Mouse (Mus musculus): Measurements from ENCODE around the gene Tyrobp. TPM values are rescaled to one million over a fixed set of nuclear protein-coding genes. Genes with fewer than 3 reads are reported as not detected.
A peak's percentile ranks its signal among the peaks of the same experiment; 100 is the strongest.

Gene Tyrobp
- polyA plus RNA-seq (2014; fragmentation: Nextera tagmentation; extraction: Ambion mirVana), result 19.3 and 23.1 TPM in 2 replicates

- Histone ChIP-seq H3K27me3 (ENCODE audit: control insufficient read depth, insufficient read depth, low read length) (no peaks in the 10 kb centered on the region), H3K9ac (ENCODE audit: low read depth, low read length) (no peak within 1 kb of the TSS), H3K4me2 (replicated peaks; ENCODE audit: low read depth, low read length) (no peak within 1 kb of the TSS), H3K9me3 (ENCODE audit: control insufficient read depth, low read length) (no peaks in the 10 kb centered on the region), H3K4me1 (replicated peaks; ENCODE audit: control insufficient read depth, insufficient read depth, low read length) (no peaks in the 10 kb centered on the region), H3K4me3 (ENCODE audit: low read depth, low read length) (no peak within 1 kb of the TSS), H3K27ac (ENCODE audit: low read depth, low read length) (no peak within 1 kb of the TSS), H3K36me3 (ENCODE audit: control insufficient read depth, insufficient read depth, low read length) (no peaks in the 10 kb centered on the region)
- 80% methylated on average over 5 of the region's 5 CpGs for WGBS
- no peak for ATAC-seq (ENCODE audit: low FRiP score)
- DNase-seq (ENCODE audit: low spot score), result no peak
Measured at GRCm38 (mm10) chr7:30413596-30413995, at the start of gene Tyrobp. Gene Tyrobp, plus strand, starts transcription at chr7:30413760.

DNA sequence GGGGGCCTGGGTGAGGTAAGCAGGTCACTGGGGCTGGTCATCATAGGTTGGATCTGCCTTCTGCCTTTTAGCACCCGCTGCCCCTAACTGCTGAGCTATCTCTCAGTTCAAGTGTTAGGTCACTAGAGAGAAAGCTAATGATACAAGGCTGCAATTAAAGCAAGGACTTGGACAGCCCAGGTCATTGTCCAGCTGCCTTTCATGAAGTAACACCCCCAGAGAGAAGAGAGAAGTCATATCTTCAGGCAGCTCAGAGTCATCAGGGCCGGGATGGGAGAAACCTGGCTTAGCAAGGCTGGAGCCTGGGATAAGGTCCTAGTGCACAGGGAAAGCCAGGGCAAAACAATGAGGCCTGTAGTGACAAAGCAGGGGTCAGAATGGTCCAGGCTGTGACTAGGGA is 46.1 kb upstream of the Tyrobp start:
- H3K27ac ChIP-seq (ENCODE audit: low read depth, low read length), result no peak overlapping the region
- no peaks in the 10 kb centered on the region for H3K4me1 ChIP-seq (replicated peaks; ENCODE audit: control insufficient read depth, insufficient read depth, low read length)
- no peaks in the 10 kb centered on the region for H3K36me3 ChIP-seq (ENCODE audit: control insufficient read depth, insufficient read depth, low read length)
- H3K4me3 ChIP-seq (ENCODE audit: low read depth, low read length), result no peak overlapping the region
- DNase-seq (ENCODE audit: low spot score), result no peak
- 73% methylated on average over 2 of the region's 2 CpGs for WGBS
- H3K9me3 ChIP-seq (ENCODE audit: control insufficient read depth, low read length), result no peaks in the 10 kb centered on the region
- H3K9ac ChIP-seq (ENCODE audit: low read depth, low read length), result no peak overlapping the region
- no peak for ATAC-seq (ENCODE audit: low FRiP score)
- H3K27me3 ChIP-seq (ENCODE audit: control insufficient read depth, insufficient read depth, low read length), result no peaks in the 10 kb centered on the region
- no peak overlapping the region for H3K4me2 ChIP-seq (replicated peaks; ENCODE audit: low read depth, low read length)

DNA sequence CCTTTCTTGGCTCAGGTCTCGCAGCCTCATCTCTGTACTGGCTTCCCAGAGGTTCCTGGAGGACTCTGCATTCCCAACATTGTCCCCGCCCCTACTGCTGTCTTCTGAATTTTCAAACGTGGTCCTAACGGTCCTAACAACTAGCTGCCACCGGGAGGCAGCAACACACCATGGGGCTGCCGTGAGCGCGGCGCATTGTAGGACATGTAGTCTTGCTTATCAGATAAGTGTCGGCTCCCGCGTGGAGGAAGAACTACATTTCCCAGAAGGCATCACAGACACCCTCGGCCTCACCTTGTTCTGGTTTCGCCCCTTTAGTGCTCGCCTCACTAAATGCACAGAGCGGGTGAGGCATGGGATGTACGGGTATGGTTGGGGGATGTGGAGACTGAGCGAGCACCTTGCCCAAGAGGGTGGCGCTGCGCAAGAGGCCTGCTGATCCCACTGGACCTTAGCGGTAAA is 40.0 kb upstream of the Tyrobp start:
- ATAC-seq (ENCODE audit: low FRiP score) (peak; percentile 99), DNase-seq (ENCODE audit: low spot score) (peak; percentile 94)
- Histone ChIP-seq H3K4me2 (replicated peaks; ENCODE audit: low read depth, low read length) (peak overlapping the region; percentile 40), H3K36me3 (ENCODE audit: control insufficient read depth, insufficient read depth, low read length) (no peaks in the 10 kb centered on the region), H3K4me3 (ENCODE audit: low read depth, low read length) (peak overlapping the region; percentile 30), H3K4me1 (replicated peaks; ENCODE audit: control insufficient read depth, insufficient read depth, low read length) (no peaks in the 10 kb centered on the region), H3K9ac (ENCODE audit: low read depth, low read length) (peak overlapping the region; percentile 42), H3K27me3 (ENCODE audit: control insufficient read depth, insufficient read depth, low read length) (no peaks in the 10 kb centered on the region), H3K9me3 (ENCODE audit: control insufficient read depth, low read length) (no peaks in the 10 kb centered on the region), H3K27ac (ENCODE audit: low read depth, low read length) (no peak overlapping the region)
- under 1% methylated on average over 21 of the region's 21 CpGs for WGBS

- Histone ChIP-seq H3K4me2 (replicated peaks; ENCODE audit: low read depth, low read length) (no peak overlapping the region), H3K27me3 (ENCODE audit: control insufficient read depth, insufficient read depth, low read length) (no peaks in the 10 kb centered on the region), H3K9me3 (ENCODE audit: control insufficient read depth, low read length) (no peaks in the 10 kb centered on the region), H3K4me3 (ENCODE audit: low read depth, low read length) (no peak overlapping the region), H3K4me1 (replicated peaks; ENCODE audit: control insufficient read depth, insufficient read depth, low read length) (no peaks in the 10 kb centered on the region), H3K36me3 (ENCODE audit: control insufficient read depth, insufficient read depth, low read length) (no peaks in the 10 kb centered on the region), H3K9ac (ENCODE audit: low read depth, low read length) (no peak overlapping the region), H3K27ac (ENCODE audit: low read depth, low read length) (no peak overlapping the region)
- 66% methylated on average over 5 of the region's 5 CpGs for WGBS
- ATAC-seq (ENCODE audit: low FRiP score) (no peak), DNase-seq (ENCODE audit: low spot score) (no peak)
Measured at GRCm38 (mm10) chr7:30380061-30380460, 33.5 kb upstream of the Tyrobp start.

DNA sequence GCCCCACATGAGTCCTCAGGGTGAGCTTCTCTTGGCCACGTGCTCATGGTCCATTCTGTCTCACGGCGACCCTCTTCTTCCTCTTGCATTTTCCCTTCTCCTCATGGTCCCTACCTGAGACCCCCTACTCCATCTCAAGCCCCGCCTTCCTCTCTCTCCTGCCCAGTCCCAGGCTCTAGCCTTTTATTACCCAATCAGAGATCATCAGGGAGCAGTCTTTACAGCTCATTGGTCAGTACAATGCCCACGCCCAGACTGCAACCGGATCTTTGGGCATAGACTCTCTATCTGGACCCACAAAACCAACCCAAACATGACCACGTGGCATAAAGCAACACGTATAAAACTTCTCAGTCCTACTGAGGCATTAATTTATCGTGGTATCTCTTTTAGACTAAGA is 29.5 kb upstream of the Tyrobp start:
- WGBS, result 89% methylated on average over 9 of the region's 9 CpGs
- H3K36me3 ChIP-seq (ENCODE audit: control insufficient read depth, insufficient read depth, low read length), result no peaks in the 10 kb centered on the region
- ATAC-seq (ENCODE audit: low FRiP score), result no peak

DNA sequence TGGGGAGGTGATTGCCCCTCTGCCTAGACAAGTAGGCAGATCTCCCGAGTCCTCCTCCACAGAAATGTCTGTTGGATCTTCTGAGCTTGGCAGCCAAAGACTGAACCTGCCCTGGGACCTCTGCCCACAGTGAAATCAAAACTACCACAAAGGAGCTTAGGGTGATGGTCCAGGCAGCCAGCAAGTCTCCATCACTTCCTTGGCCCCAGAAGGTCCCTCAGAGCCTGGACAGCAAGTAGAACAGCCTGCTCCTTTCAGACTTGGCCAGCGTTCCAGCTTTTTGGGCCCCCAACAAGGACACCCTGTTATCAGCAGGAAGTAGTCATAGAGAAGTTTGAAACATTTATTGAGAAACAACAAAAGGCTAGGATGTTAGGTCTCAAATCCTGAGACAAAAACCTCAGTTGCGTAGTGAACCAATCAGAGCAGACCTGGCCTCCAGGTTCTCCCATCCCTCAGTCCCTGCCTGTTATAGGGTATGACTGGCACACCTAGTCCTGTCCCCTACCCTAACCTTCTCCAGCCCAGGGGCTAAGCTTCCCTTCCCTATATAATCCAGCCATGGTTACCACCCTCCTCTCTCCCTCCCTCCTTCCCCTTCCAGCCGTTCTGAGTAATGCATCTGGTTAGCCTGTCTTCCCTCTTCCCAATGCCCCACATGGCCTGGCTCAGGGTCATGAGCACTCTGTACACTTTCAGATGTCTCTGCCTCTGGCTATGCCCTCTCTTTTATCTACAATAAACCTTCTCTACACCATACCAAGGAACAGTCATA is 20.6 kb upstream of the Tyrobp start:
- Histone ChIP-seq H3K36me3 (ENCODE audit: control insufficient read depth, insufficient read depth, low read length) (no peaks in the 10 kb centered on the region), H3K27ac (ENCODE audit: low read depth, low read length) (no peak overlapping the region), H3K9ac (ENCODE audit: low read depth, low read length) (no peak overlapping the region), H3K4me3 (ENCODE audit: low read depth, low read length) (no peak overlapping the region), H3K4me1 (replicated peaks; ENCODE audit: control insufficient read depth, insufficient read depth, low read length) (no peaks in the 10 kb centered on the region), H3K9me3 (ENCODE audit: control insufficient read depth, low read length) (no peaks in the 10 kb centered on the region), H3K4me2 (replicated peaks; ENCODE audit: low read depth, low read length) (no peak overlapping the region), H3K27me3 (ENCODE audit: control insufficient read depth, insufficient read depth, low read length) (no peaks in the 10 kb centered on the region)
- no peak for DNase-seq (ENCODE audit: low spot score)
- no peak for ATAC-seq (ENCODE audit: low FRiP score)
- WGBS, result 74% methylated on average over 4 of the region's 4 CpGs

More for the DNA sequence above, 29.5 kb upstream of the Tyrobp start:
- Histone ChIP-seq H3K4me3 (ENCODE audit: low read depth, low read length) (no peak overlapping the region), H3K9me3 (ENCODE audit: control insufficient read depth, low read length) (no peaks in the 10 kb centered on the region), H3K9ac (ENCODE audit: low read depth, low read length) (no peak overlapping the region), H3K27ac (ENCODE audit: low read depth, low read length) (no peak overlapping the region), H3K4me1 (replicated peaks; ENCODE audit: control insufficient read depth, insufficient read depth, low read length) (no peaks in the 10 kb centered on the region), H3K27me3 (ENCODE audit: control insufficient read depth, insufficient read depth, low read length) (no peaks in the 10 kb centered on the region), H3K4me2 (replicated peaks; ENCODE audit: low read depth, low read length) (no peak overlapping the region)
- no peak for DNase-seq (ENCODE audit: low spot score)

DNA sequence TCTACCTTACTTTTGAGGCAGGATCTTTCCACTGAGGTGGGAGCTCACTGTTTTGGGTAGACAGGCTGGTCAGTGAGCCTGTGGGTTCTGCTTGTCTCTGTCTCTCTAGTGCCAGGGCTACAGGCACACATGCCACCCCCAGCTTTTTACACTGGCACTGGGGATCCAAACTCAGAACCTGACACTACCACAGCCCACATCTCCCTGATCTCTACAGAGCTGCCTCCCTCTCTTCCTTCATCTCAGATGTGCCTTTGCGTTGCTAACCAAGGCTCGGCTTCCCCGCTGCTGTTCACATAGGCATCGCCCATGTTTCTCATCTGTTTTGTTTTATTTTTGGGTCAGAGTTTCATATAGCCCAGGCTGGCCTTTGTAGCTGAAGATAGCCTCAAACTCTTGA is 19.9 kb upstream of the Tyrobp start:
- Histone ChIP-seq H3K4me1 (replicated peaks; ENCODE audit: control insufficient read depth, insufficient read depth, low read length) (no peaks in the 10 kb centered on the region), H3K4me2 (replicated peaks; ENCODE audit: low read depth, low read length) (no peak overlapping the region), H3K27ac (ENCODE audit: low read depth, low read length) (no peak overlapping the region), H3K27me3 (ENCODE audit: control insufficient read depth, insufficient read depth, low read length) (no peaks in the 10 kb centered on the region), H3K4me3 (ENCODE audit: low read depth, low read length) (no peak overlapping the region), H3K36me3 (ENCODE audit: control insufficient read depth, insufficient read depth, low read length) (no peaks in the 10 kb centered on the region), H3K9ac (ENCODE audit: low read depth, low read length) (no peak overlapping the region), H3K9me3 (ENCODE audit: control insufficient read depth, low read length) (no peaks in the 10 kb centered on the region)
- DNase-seq (ENCODE audit: low spot score) (no peak), ATAC-seq (ENCODE audit: low FRiP score) (no peak)
- 84% methylated on average over 4 of the region's 4 CpGs for WGBS

DNA sequence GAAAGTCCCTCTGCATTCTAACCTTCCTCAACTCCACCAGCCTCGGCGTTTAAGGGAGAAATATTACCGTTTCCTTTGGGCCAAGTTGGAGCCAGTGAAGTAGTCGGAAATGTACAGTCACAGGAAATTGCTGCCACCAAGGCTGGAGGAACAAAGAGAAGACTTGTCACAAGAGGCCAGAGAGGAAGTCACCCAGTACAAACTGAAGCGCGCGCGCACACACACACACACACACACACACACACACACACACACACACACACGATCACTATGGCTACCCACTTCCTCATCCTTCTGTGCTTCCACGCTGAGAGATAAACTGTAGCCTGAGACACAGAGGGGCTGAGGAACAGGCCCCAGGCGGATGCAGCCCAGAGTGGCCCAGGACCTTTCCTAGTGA is 19.2 kb upstream of the Tyrobp start:
- Histone ChIP-seq H3K4me3 (ENCODE audit: low read depth, low read length) (no peak overlapping the region), H3K9me3 (ENCODE audit: control insufficient read depth, low read length) (no peaks in the 10 kb centered on the region), H3K4me1 (replicated peaks; ENCODE audit: control insufficient read depth, insufficient read depth, low read length) (no peaks in the 10 kb centered on the region), H3K4me2 (replicated peaks; ENCODE audit: low read depth, low read length) (no peak overlapping the region), H3K36me3 (ENCODE audit: control insufficient read depth, insufficient read depth, low read length) (no peaks in the 10 kb centered on the region), H3K27ac (ENCODE audit: low read depth, low read length) (no peak overlapping the region), H3K27me3 (ENCODE audit: control insufficient read depth, insufficient read depth, low read length) (no peaks in the 10 kb centered on the region), H3K9ac (ENCODE audit: low read depth, low read length) (no peak overlapping the region)
- WGBS, result 71% methylated on average over 8 of the region's 11 CpGs
- DNase-seq (ENCODE audit: low spot score) (no peak), ATAC-seq (ENCODE audit: low FRiP score) (no peak)

- Histone ChIP-seq H3K27me3 (ENCODE audit: control insufficient read depth, insufficient read depth, low read length) (no peaks in the 10 kb centered on the region), H3K36me3 (ENCODE audit: control insufficient read depth, insufficient read depth, low read length) (no peaks in the 10 kb centered on the region), H3K27ac (ENCODE audit: low read depth, low read length) (no peak overlapping the region), H3K9ac (ENCODE audit: low read depth, low read length) (no peak overlapping the region), H3K4me2 (replicated peaks; ENCODE audit: low read depth, low read length) (no peak overlapping the region), H3K9me3 (ENCODE audit: control insufficient read depth, low read length) (no peaks in the 10 kb centered on the region), H3K4me3 (ENCODE audit: low read depth, low read length) (no peak overlapping the region), H3K4me1 (replicated peaks; ENCODE audit: control insufficient read depth, insufficient read depth, low read length) (no peaks in the 10 kb centered on the region)
- ATAC-seq (ENCODE audit: low FRiP score) (no peak), DNase-seq (ENCODE audit: low spot score) (peak; percentile 24)
- 36% methylated on average over 2 of the region's 2 CpGs for WGBS
Measured at GRCm38 (mm10) chr7:30394871-30395270, 18.7 kb upstream of the Tyrobp start.

All from hindbrain, embryonic 11.5 days (tissue).